ENCODE assay signal across 21 mouse cellular contexts in the genomic region with DNA sequence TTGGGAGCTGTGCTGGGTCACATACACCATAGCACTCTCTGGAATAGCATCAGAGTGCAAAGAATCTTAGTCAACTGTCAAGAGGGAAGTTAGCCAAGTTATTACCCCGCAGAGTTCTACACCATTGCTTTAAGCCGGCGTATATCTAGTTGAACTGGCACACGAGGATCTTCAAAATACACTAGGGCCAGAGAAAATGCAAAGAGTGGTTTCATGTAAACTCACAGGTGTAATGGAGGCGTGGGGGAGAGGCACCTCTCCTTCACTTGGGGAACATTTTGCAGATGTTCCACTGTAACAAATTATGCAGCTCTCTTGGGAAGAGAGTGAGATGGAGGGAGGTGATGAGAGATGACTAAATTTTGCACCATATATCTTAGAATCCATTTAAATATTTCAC.
"Had no signal": no experiment of that assay in that cellular context is flagged by ENCODE, and none has a peak within 500 bp of the region (broad histone marks: within the 10 kb centered on the region; RNA-seq: fewer than 3 reads in every experiment).

No protein-coding gene starts in this region.

- ATAC-seq: forebrain, embryonic 13.5 days; forebrain, embryonic 14.5 days; forebrain, embryonic 15.5 days; forebrain, embryonic 16.5 days; forebrain, postnatal 0 days had no signal

- DNase-seq: cerebellum, adult 8-10 months; cerebellum, adult 9-10 months; cerebellum, adult 9-11 months; cerebellum, postnatal 10 days; cerebellum, postnatal 14 days; cerebellum, postnatal 25 days; cerebellum, postnatal 36 days; embryo, embryonic 11 days; forebrain, postnatal 0 days; gastrocnemius, adult 2 months; gastrocnemius, postnatal 10 days; gastrocnemius, postnatal 14 days; gastrocnemius, postnatal 25 days; gastrocnemius, postnatal 36 days; heart, adult 11 months; heart, adult 18-20 months; heart, adult 2 months had no signal
